Mouse (Mus musculus) limb, embryonic 11.5 days (tissue): ENCODE data around the gene Gm30302. TPM values are rescaled to one million over a fixed set of nuclear protein-coding genes. Genes with fewer than 3 reads are reported as not detected.
A peak's percentile ranks its signal among the peaks of the same experiment; 100 is the strongest.

Source experiments
- ATAC-seq: fragments of 200-750 bp; cut with Nextera tagmentation; 2 replicates; pipeline ENCODE4 v1.8.0; 2017; ENCODE audit warnings: low read depth; ENCODE audit not compliant: insufficient number of reproducible peaks, low FRiP score, low TSS enrichment
- DNase-seq: peaks from one replicate; pipeline ENCODE4 v3.0.0-alpha.2; 2015; ENCODE audit warnings: low spot score
- H3K27ac ChIP-seq: fragments of 300-500 bp; sonication (generic); replicated peaks from 2 replicates; pipeline ENCODE4 v1.5.1; 2014; ENCODE audit warnings: low read depth, mild to moderate bottlenecking, low read length
- H3K27me3 ChIP-seq: fragments of 300-500 bp; sonication (generic); 2 replicates; pipeline ENCODE4 v1.6.1; 2014; ENCODE audit warnings: mild to moderate bottlenecking, low read length, mixed read lengths; ENCODE audit not compliant: control insufficient read depth, insufficient read depth
- H3K36me3 ChIP-seq: fragments of 300-500 bp; sonication (generic); 2 replicates; pipeline ENCODE4 v1.6.1; 2014; ENCODE audit warnings: mild to moderate bottlenecking, low read length, moderate library complexity, mixed read lengths; ENCODE audit not compliant: control insufficient read depth, insufficient read depth
- H3K4me1 ChIP-seq: fragments of 300-500 bp; sonication (generic); 2 replicates; pipeline ENCODE4 v1.6.1; 2014; ENCODE audit warnings: low read length, mixed read lengths; ENCODE audit not compliant: control insufficient read depth, insufficient read depth
- H3K4me2 ChIP-seq: fragments of 300-500 bp; sonication (generic); 2 replicates; pipeline ENCODE4 v1.6.1; 2014; ENCODE audit warnings: low read depth, mild to moderate bottlenecking, moderate library complexity; ENCODE audit not compliant: severe bottlenecking
- H3K4me3 ChIP-seq: fragments of 300-500 bp; sonication (generic); 2 replicates; pipeline ENCODE4 v1.5.1; 2014; ENCODE audit warnings: low read depth, low read length
- H3K9ac ChIP-seq: fragments of 300-500 bp; sonication (generic); 2 replicates; pipeline ENCODE4 v1.6.1; 2014; ENCODE audit warnings: mild to moderate bottlenecking, low read length
- H3K9me3 ChIP-seq: fragments of 300-500 bp; sonication (generic); 2 replicates; pipeline ENCODE4 v1.6.1; 2016; ENCODE audit warnings: low read length; ENCODE audit not compliant: control insufficient read depth
- WGBS: fragments of 180-500 bp; shearing (Covaris S2); extraction: QIAGEN DNeasy Blood & Tissue Kit; methylation state at CpG from one replicate; pipeline ENCODE4 v1.1.7; 2014; 5-methylcytosine and 5-hydroxymethylcytosine counted together
- polyA plus RNA-seq: library from polyadenylated mRNA; unstranded; fragments of >200 nt; fragmentation: Nextera tagmentation; extraction: Ambion mirVana; gene quantifications from 2 replicates; pipeline ENCODE4 v1.2.1, GENCODE M21; 2014

Gene Gm30302
- not detected in 2 replicates for polyA plus RNA-seq

GRCm38 (mm10) chr13:49798901-49799300 is at the start of gene Gm30302:
Gene Gm30302 (minus strand): TSS chr13:49799001.
- Histone ChIP-seq H3K36me3 (no peaks in the 10 kb centered on the region), H3K9ac (no peak within 1 kb of the TSS), H3K9me3 (no peaks in the 10 kb centered on the region), H3K4me2 (no peak within 1 kb of the TSS), H3K27me3 (no peaks in the 10 kb centered on the region), H3K27ac (no peak within 1 kb of the TSS), H3K4me1 (no peaks in the 10 kb centered on the region), H3K4me3 (no peak within 1 kb of the TSS)
- DNase-seq, result no peak
- no peak for ATAC-seq
- WGBS, result 95% methylated on average over 1 of the region's 1 CpGs

GRCm38 (mm10) chr13:49846751-49847150 is 48.0 kb upstream of the Gm30302 start:
- Histone ChIP-seq H3K4me2 (no peak overlapping the region), H3K4me3 (no peak overlapping the region), H3K4me1 (no peaks in the 10 kb centered on the region), H3K36me3 (no peaks in the 10 kb centered on the region), H3K27me3 (no peaks in the 10 kb centered on the region), H3K27ac (no peak overlapping the region), H3K9ac (no peak overlapping the region), H3K9me3 (no peaks in the 10 kb centered on the region)
- DNase-seq, result no peak
- 82% methylated on average over 3 of the region's 3 CpGs for WGBS
- ATAC-seq, result no peak

GRCm38 (mm10) chr13:49846141-49846540 is 47.3 kb upstream of the Gm30302 start:
- H3K4me3 ChIP-seq, result no peak overlapping the region
- H3K4me1 ChIP-seq, result no peaks in the 10 kb centered on the region
- no peak overlapping the region for H3K27ac ChIP-seq
- 79% methylated on average over 3 of the region's 3 CpGs for WGBS
- H3K9ac ChIP-seq, result no peak overlapping the region
- DNase-seq (no peak), ATAC-seq (no peak)
- no peak overlapping the region for H3K4me2 ChIP-seq
- no peaks in the 10 kb centered on the region for H3K36me3 ChIP-seq
- no peaks in the 10 kb centered on the region for H3K27me3 ChIP-seq
- peaks cover 3% of the 10 kb centered on the region; the same call in 1 of the 2 replicates for H3K9me3 ChIP-seq

GRCm38 (mm10) chr13:49845663-49846062 is 46.9 kb upstream of the Gm30302 start:
- Histone ChIP-seq H3K27ac (no peak overlapping the region), H3K4me1 (no peaks in the 10 kb centered on the region), H3K27me3 (no peaks in the 10 kb centered on the region), H3K4me3 (no peak overlapping the region), H3K9ac (no peak overlapping the region), H3K9me3 (peaks cover 4% of the 10 kb centered on the region; the same call in 1 of the 2 replicates), H3K4me2 (no peak overlapping the region), H3K36me3 (no peaks in the 10 kb centered on the region)
- ATAC-seq, result no peak
- 94% methylated on average over 3 of the region's 3 CpGs for WGBS
- DNase-seq, result no peak

GRCm38 (mm10) chr13:49844071-49844470 is 45.3 kb upstream of the Gm30302 start:
- ATAC-seq (no peak), DNase-seq (no peak)
- Histone ChIP-seq H3K4me1 (no peaks in the 10 kb centered on the region), H3K9me3 (peaks cover 4% of the 10 kb centered on the region; the same call in 1 of the 2 replicates), H3K27ac (no peak overlapping the region), H3K9ac (no peak overlapping the region), H3K4me2 (no peak overlapping the region), H3K27me3 (no peaks in the 10 kb centered on the region), H3K36me3 (no peaks in the 10 kb centered on the region), H3K4me3 (no peak overlapping the region)
- 83% methylated on average over 5 of the region's 5 CpGs for WGBS

GRCm38 (mm10) chr13:49841186-49841585 is 42.4 kb upstream of the Gm30302 start:
- Histone ChIP-seq H3K9ac (no peak overlapping the region), H3K4me1 (no peaks in the 10 kb centered on the region), H3K27me3 (no peaks in the 10 kb centered on the region), H3K4me2 (no peak overlapping the region), H3K27ac (no peak overlapping the region), H3K9me3 (peaks cover 4% of the 10 kb centered on the region; the same call in 1 of the 2 replicates), H3K36me3 (no peaks in the 10 kb centered on the region), H3K4me3 (no peak overlapping the region)
- DNase-seq (no peak), ATAC-seq (no peak)

- ATAC-seq (no peak), DNase-seq (peak; percentile 7)
- no peak overlapping the region for H3K4me3 ChIP-seq
- no peak overlapping the region for H3K4me2 ChIP-seq
- H3K4me1 ChIP-seq, result no peaks in the 10 kb centered on the region
- H3K27me3 ChIP-seq, result no peaks in the 10 kb centered on the region
- WGBS, result 80% methylated on average over 3 of the region's 3 CpGs
- no peaks in the 10 kb centered on the region for H3K36me3 ChIP-seq
- no peak overlapping the region for H3K9ac ChIP-seq
- no peaks in the 10 kb centered on the region for H3K9me3 ChIP-seq
- H3K27ac ChIP-seq, result no peak overlapping the region
These were observed 31.6 kb upstream of the Gm30302 start for GRCm38 (mm10) chr13:49830355-49830754.

- H3K27me3 ChIP-seq, result no peaks in the 10 kb centered on the region
- no peaks in the 10 kb centered on the region for H3K4me1 ChIP-seq
- no peaks in the 10 kb centered on the region for H3K36me3 ChIP-seq
- H3K9ac ChIP-seq, result no peak overlapping the region
- no peak overlapping the region for H3K27ac ChIP-seq
- no peaks in the 10 kb centered on the region for H3K9me3 ChIP-seq
- no peak for ATAC-seq
- H3K4me2 ChIP-seq, result no peak overlapping the region
- no peak overlapping the region for H3K4me3 ChIP-seq
- peak; percentile 14 for DNase-seq
- 90% methylated on average over 4 of the region's 4 CpGs for WGBS
These were observed 26.5 kb upstream of the Gm30302 start for GRCm38 (mm10) chr13:49825300-49825699.

GRCm38 (mm10) chr13:49814958-49815357 is 16.2 kb upstream of the Gm30302 start:
- Histone ChIP-seq H3K4me3 (no peak overlapping the region), H3K4me1 (no peaks in the 10 kb centered on the region), H3K36me3 (no peaks in the 10 kb centered on the region), H3K4me2 (no peak overlapping the region), H3K27me3 (no peaks in the 10 kb centered on the region), H3K9ac (no peak overlapping the region), H3K9me3 (no peaks in the 10 kb centered on the region), H3K27ac (no peak overlapping the region)
- DNase-seq, result no peak
- 92% methylated on average over 3 of the region's 3 CpGs for WGBS
- no peak for ATAC-seq
